Mouse (Mus musculus) mouse embryonic stem cell (cell line): ENCODE data around the gene Skap1.

Experiments used
- in situ Hi-C, 2 experiments: fragments of 300-500 bp; cut with MboI; formaldehyde crosslinking; loops; 1 replicate in 1 of 2; 3 replicates in 1 of 2; pipeline ENCODE4 v1.14.3; 2019 to 2020; ENCODE audit warnings: low sequenced_read_pairs in 2 of 2, low pct_unique_long_range_greater_than_20kb in 1 of 2, mixed read lengths in 1 of 2; ENCODE audit not compliant: unreplicated experiment in 1 of 2

The Skap1 gene

DNA sequence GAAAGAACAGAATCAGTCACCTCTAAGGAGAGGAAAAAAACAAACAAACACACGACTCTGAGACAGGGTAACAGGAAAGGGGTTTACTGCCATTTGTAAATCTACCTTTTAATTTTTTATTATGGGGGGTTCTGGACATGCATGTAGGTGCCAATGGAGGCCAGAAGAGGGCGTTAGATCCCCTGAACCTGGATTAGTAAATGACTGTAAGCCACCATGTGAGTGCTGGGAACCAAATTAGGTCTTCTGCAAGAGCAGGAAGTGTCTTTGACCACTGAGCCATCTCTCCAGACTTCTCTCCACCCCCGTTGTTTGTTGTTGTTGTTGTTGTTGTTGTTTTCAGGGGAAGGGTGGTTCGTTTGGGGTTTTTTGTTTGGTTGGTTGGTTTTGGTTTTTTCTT is 293.0 kb downstream of the Skap1 start:
- in situ Hi-C loops, result loop anchor here (5.0 to 10.0 kb wide), 2 partner anchors 95 to 97 kb away; no protein-coding TSS in a partner anchor

DNA sequence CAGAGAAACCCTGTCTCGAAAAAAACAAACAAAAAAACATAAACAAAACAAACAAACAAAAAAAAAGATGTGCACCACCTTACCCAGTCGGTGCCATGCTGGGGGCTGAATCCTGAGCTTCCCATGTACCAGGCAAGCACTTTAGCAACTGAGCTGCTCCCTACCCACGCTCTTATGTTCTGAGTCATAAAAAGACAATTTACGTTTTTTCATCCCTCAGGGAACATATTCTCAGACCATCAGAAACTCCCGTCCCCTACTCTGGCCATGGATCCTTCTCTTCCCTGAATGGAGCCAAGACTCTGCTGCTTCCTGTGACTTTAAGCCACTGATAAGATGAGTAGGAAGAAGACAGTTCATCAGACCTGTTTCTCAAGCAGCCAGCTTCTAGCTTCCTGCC is 294.0 kb downstream of the Skap1 start:
- in situ Hi-C loops, result loop anchor here (5.0 to 10.0 kb wide), 2 partner anchors 94 to 96 kb away; no protein-coding TSS in a partner anchor

DNA sequence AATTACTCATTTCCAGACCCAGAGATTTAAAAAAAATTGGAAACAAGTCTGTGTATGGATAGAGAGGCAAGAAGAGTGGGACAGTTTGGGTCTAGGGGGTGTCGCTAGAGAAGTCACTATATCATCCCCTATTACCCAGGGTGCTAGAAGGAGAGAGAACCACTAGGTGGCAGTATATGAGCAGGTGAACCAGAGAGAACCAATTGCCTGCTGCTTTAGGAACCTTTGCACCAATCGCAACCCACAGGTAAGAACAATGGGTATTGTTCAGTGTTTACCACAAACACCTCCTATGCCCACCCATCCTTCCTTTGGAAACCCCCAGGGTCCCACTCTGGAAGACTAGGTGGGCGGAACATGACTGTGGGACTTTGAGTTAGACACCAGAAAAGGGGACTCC is 295.6 kb downstream of the Skap1 start:
- in situ Hi-C loops, result no loop called here

DNA sequence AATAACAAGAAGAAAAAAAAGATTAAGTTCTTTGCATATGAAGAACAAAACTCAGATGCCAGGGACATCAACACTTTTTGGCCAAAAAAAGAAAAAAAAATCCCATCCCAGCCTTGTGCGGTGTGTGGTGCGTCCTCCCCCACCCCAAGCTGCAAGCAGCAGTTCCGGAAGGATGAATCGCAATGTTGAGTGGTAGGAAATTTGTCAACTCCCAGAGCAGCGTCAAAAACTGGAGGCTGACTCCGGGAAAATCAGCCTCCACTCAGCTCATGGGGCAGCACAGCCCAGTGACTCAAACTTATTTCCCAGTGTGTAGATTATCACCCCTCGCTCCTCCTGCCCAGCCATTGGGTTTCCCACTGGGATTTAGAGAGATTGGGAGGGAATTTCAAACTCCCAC is 297.6 kb downstream of the Skap1 start:
- in situ Hi-C loops, result no loop called here

DNA sequence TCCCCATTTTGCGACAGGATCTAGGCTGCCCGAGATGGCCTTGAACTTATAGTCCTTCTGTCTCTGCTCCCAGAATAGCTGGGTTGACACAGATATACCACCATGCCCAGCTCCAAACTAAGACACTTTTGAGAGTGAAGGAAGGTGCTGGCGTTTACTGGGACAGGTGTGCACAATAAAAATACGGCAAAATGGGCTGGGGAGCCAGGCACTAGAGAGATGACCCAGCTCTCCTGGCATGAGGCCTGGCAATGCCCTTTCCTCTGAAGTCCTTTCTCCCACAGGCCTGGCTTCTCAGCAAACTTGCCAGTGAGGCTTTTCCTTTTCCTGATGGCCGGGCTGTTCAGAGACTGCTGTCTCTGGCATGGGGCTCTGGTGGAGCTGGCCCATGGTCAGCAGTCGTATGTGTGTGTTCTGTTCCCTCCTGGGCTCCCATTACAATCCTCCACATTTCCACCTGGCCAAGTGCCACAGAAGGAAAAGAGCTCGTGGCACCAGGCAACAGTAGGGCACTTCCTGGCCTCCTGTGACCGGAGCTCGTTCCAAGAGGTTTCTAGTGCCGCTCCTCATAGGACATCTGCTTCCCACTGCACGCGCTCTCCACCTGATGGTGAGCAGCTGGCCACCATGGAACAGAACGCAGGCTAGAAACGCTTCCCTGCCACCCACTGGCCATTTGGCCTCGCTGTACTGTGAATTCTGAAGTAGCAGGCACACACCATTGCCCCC is 298.5 kb downstream of the Skap1 start:
- in situ Hi-C loops, result no loop called here

DNA sequence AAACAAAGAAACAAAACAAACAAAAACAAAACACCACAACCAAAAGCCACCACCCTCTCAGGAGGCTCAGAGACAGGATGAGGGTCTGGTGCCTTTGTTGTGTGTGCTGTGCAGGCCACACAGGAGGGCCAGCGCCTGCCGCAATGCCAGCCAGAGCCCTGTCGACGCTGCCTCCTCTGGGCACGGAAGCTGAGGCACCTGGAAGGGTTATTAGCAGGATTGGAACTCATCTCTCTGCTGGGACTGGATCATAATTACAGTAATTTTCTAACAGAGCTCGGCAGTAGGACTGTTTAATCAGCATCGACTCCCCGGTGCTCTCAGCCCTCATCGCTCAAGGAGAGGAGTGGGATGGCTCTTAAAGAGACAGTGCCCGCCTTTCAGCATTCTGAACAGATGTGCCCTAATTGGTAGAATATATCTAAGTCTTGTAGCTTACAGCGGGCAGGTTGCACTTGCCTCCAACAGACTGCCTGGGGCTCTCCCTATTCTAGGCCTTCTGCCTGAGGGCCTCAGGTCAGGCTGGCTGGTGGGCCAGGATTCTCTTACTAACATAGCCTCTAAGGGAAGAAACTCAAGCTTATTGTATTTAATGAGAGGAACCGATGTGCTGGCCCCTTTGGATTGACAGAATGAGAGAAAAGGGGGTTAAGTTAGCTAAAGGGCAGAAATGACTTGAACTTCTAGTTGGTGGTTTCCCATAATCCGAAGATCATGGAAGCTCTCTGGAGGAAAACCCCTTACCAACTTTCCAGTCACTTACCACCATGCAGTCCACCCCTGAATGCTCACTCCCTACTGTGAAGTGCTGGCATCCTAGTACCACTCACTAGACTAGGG is 300.3 kb downstream of the Skap1 start:
- in situ Hi-C loops, result no loop called here

DNA sequence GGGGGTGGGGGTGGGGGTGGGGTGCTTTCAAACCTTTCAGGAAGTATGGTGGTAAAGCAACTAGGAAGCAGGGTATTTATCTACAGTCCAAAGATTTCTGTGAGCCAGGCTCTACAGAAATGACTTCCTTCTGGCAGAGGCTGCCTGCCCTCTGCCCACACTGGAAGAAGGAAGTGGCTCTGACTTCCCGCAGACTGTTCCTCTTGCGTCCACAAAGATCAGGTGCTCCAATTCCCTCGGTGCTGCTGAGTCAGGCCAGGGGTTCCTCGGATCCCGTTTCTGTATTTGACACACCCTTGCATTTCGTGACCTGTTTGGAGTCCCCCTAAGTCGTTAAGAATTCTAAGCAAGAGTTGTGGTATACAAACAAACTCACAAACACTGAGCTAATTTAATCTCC is 301.3 kb downstream of the Skap1 start:
- in situ Hi-C loops, result no loop called here

DNA sequence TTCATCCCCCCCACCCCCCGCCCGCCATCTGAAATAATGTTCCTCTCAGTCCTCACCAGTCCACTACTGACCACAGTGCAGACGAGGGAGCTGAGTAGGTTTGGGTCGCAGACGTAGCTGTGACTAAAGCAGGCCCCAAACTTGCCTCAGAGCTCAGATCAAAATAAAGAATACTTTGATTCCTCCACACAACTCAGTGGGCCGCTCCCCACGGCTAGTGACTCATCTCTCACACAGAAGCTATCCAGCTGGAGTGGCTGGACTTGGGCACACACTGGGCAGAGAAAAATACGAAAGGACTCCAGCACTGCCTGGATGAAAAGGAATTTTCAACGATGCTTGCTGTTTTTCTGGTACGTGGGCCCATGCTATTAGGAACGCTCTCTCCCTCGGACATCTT is 302.2 kb downstream of the Skap1 start:
- in situ Hi-C loops, result no loop called here

DNA sequence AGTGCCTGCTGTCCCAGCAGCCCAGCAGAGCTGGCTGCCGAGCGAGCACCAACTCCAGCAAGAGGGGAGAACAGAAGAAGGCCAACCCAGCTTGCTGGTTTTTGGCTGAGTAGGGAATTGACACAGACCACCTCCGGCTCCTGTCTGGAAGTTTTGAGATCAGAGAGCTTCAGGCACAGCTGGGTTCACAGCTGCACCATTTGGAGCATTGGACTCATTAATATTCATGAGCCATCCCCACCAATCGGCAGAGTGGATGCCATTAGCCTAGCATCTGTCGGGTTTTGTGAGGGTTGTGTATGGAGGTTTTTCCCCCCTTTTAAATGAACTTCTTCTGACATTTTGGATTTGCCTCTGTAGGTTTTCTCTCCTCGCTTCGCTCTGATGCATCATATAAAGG is 302.7 kb downstream of the Skap1 start:
- in situ Hi-C loops, result no loop called here

DNA sequence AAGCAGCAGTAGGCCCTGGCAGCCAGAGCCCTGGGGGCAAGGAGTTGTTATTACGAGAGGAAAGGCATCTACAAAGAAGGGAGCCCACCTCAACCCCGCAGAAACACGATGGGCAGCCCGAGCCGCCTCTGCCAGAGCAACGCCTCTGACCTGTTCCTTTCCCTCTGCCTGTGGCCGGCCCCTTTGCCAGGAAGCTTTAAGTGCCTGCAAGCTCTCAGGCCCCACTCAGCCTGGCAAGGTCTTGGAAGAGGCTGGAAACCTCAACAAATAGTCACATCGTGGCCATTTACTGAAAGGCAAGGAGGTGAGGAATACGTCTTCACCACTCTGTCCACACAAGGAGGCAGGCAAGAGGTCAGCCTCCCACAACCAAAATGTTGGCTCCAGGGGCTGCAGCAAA is 303.8 kb downstream of the Skap1 start:
- in situ Hi-C loops, result no loop called here

DNA sequence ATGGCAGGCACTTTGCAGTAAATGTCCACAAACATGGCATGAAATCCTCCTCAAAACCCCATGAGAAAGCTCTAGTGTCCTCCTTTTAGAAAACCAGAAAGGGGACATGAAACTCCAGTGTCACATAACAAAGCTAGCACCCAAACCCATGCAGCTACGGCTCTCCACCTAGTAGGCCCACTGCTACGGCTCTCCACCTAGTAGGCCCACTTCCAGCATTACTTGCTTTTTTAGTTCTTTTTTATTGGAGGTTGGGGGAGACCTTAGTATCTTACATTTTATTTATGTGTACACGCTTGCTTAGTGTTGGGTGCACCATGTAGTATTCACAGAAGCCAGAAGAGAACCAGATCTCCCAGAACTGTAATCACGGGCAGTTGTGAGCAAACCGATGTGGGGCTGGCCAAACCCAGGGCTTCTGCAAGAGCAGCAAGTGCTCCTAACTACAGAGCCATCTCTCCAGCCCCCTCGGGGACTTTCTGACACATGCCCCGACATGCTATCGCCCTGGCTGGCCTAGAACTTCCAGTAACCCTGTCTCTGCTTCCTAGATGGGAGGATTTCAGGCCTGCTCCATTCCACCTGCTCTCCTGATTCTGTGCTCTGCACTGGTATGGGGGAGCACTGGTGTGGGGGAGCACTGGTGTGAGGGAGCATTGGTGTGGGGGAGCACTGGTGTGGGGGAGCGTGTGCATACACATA is 307.0 kb downstream of the Skap1 start:
- in situ Hi-C loops, result loop anchor here in 1 of 2 experiments (10.0 kb wide), 1 partner anchor 93 kb away; no protein-coding TSS in a partner anchor

DNA sequence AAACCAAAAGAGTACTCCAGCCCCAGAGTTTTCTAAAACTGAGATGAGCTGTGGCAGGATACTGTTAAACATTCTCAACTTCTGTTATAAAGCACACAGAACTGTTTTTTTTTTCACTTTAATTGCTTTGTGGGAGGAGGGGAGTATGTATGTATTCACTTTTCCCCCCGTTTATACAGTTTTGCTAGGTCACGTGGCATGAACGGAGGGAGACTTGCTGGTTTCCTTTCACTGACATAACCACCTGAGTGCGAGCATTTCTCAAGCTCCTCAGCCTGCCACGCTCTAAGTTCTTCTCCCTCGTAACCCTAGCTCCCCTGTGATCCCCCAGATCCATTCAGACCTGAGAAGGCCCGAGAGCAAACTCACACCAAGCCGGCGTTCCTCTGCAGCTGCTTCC is 308.0 kb downstream of the Skap1 start:
- in situ Hi-C loops, result loop anchor here in 1 of 2 experiments (10.0 kb wide), 1 partner anchor 92 kb away; no protein-coding TSS in a partner anchor

DNA sequence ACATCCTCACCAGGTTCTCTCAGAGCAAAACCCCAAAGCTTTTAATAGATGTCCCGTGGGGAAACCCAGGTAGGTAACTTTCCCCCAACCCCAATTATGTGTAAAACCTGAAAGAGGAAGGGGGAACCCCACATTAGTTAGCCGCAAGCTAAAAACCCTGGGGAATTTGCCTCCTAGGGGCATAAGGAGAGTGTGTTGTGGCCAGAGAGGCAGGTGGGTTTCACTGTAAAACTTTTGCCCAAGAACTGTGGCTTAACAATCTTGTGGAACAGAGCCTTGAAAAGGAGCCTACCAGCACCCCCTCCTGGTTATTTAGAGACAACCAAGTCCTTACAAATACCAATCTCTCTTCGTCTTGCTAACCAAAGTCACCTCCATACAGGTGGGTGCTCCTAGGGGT is 310.1 kb downstream of the Skap1 start:
- in situ Hi-C loops, result loop anchor here in 1 of 2 experiments (10.0 kb wide), 1 partner anchor 90 kb away; no protein-coding TSS in a partner anchor

DNA sequence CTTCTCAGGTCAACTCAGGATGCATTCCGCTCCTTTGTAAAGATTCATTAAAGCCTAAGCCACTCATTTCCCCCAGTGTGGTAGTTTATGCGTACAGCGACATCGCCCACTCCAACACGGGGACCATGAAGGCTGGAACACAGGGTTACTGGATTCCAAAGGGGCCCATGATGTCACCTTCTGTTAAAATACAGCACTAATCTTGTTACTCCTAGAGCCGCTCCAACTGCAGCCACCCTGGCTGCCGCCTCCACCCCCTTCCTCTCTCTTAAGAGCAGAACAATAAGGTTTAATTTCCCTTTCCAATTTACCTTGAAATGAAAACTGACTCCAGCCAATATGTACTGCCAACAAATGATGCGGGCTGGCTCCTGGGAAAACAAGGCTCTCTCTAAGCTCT is 310.7 kb downstream of the Skap1 start:
- in situ Hi-C loops, result loop anchor here in 1 of 2 experiments (10.0 kb wide), 1 partner anchor 90 kb away; no protein-coding TSS in a partner anchor

DNA sequence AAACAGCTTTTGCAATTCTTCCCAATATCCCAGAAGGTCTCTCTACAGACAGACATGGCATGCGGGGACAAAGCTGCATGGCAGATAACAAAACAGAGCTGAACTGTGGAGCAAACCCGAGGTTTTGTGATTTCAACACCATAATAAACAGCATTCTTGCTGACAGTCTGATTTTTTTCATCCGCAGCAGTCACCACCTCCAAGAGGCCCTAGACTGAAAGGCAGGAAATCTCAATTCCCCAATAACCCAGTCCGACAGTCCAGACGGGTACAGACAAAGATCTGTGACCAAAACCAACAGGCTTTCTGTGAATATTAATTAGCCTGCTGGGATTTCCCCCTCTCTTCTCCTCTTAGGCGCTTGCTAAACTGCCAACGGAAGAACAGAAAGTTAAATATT is 311.3 kb downstream of the Skap1 start:
- in situ Hi-C loops, result loop anchor here in 1 of 2 experiments (10.0 kb wide), 1 partner anchor 89 kb away; no protein-coding TSS in a partner anchor

DNA sequence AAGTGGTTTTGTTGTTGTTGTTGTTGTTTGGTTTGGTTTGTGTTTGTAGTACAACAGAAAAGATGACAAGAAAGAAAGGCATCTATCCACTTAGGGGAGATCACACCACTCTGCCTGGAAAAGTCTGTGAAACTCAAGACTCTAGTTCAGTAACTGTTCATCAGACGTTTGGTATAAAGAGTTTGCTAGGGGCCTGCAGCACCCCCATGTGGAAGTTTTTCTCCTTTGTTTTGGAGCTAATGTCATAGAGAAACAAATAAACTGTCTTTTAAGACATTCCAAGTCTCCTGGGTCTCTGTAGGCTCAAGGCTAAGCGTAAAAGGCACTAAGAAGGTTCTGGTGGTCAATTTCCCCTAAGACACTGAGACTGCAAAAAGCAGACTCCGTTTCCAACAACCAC is 311.7 kb downstream of the Skap1 start:
- in situ Hi-C loops, result loop anchor here in 1 of 2 experiments (10.0 kb wide), 1 partner anchor 89 kb away; no protein-coding TSS in a partner anchor

DNA sequence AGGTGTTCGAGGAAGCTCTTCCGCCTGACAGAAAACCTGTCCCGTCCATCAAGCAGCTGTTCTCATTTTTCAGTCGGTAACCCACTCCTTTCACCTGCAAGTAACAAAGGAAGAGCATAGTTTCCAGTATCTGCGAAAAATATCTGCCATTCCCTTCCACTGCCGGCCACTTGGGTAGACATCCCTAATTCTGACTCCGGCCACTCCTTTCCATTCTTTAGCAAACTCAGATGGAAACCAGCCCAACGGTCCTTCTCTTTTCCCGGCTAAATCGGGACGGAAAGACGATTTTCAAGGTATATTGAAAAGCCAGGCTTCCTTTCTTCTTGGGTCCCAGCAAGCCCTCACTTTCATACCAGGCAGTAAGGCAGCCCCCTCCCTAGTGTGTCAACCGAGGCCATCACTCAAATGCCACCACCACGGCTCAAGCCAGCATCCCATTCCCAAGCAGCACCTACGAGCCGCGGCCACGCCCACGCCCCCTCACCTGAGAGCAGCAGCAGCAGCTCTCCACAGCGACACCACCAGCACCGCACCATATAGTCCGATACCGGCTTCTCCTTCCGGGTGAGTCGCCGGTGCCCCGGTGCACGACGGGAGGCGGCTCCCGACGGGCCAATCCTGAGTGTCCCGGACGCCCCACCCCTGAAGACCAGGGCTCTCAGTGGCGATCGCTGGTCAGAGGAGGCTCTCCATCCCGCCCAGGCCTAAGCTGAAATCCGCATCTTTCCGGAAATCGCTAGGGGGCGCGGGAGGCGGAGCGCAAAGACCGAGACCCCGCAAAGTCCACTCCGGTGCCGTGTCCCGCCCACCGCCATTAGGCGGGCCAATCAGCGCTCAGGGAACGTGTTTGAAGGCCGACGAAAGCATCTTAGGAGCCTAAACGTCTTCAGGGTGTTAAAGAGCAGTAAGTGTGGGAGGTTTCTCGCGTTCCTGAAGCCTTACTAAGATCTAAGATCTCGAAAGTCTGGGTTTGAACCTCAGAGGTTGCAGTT is 312.9 kb downstream of the Skap1 start, which contains the start of gene Snx11:
Gene Snx11, minus strand, starts transcription at position 592 of the 995 bp plus-strand sequence.
- in situ Hi-C loops, result loop anchor here in 1 of 2 experiments (10.0 kb wide), 1 partner anchor 88 kb away; no protein-coding TSS in a partner anchor
